Mouse (Mus musculus) thymus, postnatal 0 days (tissue): Measurements from ENCODE around the gene Sh2b1. TPM values are rescaled to one million over a fixed set of nuclear protein-coding genes. Genes with fewer than 3 reads are reported as not detected.
"Not testable (repeated sequence)": the region's sequence is repeated elsewhere in the genome, so short reads cannot be mapped to it uniquely, and the experiment has no call there.

ENCODE experiments used
- DNase-seq: peaks from one replicate; pipeline ENCODE4 v3.0.0-alpha.2; 2015; ENCODE audit warnings: low spot score
- polyA plus RNA-seq: library from polyadenylated mRNA; unstranded; fragments of >200 nt; fragmentation: Nextera tagmentation; extraction: Ambion mirVana; gene quantifications from 2 replicates; pipeline ENCODE4 v1.2.1, GENCODE M21; 2015

Sh2b1 gene
- polyA plus RNA-seq, result 37.8 and 38.6 TPM in 2 replicates

DNA sequence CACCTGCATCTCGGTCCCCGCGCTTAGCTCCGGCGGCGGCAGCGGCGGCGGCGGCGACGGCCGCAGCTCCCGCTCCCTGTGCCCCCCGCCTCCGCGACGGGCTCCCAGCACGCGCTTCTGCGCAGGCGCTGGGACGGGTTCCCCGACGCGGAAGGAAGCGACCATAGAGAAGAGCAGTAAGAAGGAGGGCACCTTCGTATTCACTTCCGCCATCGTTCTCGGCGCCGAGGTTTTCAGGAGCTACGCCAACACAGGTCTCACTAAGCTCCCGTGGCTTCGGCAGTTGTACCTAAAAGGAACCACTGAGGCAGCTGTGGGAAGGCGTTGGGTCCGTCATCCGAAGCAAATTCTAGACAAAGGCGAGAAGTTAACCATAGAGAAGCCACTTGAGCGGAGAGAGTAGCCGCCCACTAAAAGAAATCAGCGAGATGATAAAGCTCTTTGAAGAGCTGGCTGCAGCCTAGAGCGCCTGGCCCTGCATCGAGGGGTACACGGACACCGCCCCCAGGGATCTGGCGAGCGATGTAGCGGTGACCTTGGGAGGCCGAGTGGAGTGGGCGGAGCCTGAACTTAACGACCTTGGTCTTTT lies at the start of gene Sh2b1:
Gene Sh2b1, minus strand, starts transcription at position 432 of the 589 bp plus-strand sequence.
- peak; percentile 97 for DNase-seq

DNA sequence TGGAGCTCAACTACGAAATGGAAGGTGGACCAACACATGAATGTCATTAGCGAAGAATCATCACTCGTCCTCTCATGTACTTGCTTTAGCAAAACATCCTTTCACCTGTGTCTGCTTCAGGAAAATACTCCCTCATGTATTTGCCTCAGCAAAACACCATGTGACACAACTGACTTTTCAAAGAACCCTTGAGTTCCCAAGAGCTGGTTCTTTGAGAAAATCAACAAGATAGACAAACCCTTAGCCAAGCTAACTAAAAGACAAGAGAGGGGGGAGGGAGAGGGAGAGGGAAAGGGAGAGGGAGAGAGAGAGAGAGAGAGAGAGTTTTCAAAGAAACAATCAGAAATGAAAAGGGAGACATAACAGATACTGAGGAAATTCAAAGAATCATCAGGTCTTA lies 48.1 kb upstream of the Sh2b1 start:
- no peak for DNase-seq

DNA sequence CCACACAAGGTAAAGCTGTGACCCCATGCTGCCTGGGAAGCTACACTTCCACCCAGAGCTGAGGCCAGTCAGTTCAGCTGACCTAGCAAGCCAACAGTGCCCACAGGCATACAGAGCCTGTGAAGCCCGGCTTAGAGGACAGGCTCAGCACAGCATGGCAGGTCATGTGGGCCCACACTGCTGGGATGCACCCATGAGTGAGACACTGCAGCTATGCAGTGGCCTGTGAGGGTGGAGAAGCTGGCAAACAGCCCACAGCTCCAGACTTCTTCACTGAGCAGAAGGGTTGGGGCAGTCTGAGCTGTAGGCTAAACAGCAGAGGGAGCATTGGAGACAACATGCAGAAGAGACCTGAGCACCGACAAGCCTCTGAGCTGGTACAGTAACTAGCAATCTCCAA lies 44.3 kb upstream of the Sh2b1 start:
- no peak for DNase-seq

DNA sequence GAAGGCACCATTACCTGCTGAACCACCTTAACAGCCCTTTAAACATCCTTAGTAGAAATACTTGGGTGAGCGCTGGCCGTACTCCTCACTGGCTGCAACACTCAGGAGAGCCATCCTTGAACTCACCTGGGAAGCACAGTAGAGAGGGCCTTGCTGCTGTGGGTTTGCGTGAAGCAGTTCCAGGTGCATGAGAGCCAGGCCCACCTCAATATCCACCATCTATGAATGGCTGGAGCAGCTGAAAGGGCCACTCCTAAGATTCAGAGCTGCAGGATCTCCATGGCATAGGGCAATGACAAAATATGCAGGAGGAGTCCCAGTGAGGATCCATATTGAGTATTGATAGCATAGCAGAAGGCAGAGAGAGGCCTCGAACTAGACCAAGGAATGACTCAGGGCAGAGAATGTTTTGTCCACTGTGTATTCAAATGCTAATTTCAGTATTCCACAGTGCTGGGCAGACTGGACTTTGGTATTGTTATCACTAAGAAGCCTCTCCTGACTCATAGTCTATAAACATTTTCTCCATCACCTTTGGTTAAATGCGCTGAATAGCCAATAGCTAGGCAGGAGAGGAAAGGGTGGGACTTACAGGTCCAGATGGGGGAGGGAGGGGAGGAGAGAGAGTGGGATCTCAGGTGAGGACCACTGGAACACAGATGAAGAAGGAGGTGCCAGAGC lies 43.2 kb upstream of the Sh2b1 start:
- no peak for DNase-seq

DNA sequence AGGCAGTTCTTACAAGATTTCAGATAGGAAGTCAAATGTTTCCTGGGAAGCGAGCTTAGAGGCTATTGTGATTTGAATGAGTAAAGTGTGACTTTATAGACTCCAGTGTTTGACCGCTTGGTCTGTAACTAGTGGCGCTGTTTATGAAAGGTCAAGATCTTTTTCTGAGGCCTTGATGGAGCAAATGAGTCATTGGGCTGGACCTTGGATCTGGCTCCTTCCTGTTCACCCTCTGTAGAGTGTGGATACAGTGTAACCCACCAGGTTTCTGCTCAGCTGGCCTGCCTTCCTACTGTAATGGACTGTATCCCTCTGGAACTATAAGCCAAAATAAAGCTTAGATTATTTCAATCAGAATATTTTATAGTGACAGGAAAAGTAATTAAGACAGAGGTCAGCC lies 36.1 kb upstream of the Sh2b1 start:
- no peak for DNase-seq

DNA sequence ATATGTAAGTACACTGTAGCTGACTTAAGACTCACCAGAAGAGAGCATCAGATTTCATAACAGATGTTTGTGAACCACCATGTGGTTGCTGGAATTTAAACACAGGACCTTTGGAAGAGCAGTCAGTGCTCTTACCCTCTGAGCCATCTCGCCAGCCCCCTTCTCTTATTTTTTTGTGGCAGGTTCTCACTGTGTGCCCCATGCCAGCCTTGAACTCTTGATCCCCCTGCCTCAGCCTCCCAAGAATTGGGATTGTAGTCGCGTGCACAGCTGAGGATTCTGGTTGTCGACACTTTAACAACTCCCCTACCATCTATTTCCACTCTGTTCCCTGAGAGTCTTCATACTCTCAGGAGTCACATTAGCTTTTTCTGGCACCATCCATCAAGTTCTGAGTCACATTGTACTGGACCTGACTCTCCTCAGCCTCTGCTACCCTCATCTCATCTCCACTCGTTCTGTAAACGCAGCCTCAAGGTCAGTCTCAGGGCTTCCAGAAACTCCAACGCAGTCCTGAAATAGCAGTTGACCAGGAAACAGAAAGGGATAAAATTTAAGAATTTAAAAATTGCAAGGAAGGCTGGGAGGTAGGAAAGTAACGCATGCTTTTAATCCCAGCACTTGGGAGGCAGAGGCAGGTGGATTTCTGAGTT lies 32.0 kb upstream of the Sh2b1 start:
- no peak for DNase-seq

DNA sequence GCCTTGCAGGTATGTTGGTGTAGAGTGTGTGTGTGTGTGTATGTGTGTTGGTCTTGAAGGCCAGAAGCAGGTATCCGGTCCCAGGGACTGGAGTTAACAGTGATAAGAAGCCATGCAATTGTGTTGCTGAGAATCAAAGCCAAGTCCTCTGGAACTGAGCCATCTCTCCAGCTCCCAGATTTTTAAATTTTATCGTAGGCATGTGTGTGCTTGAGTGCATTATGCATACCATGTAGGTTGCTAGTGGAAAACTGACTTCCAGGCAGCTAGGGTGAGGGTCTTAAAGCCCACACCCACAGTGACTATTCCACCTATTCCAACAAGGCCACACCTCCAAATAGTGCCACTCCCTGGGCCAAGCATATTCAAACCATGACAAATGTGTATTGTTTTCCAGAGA lies 29.7 kb upstream of the Sh2b1 start:
- no peak for DNase-seq

DNA sequence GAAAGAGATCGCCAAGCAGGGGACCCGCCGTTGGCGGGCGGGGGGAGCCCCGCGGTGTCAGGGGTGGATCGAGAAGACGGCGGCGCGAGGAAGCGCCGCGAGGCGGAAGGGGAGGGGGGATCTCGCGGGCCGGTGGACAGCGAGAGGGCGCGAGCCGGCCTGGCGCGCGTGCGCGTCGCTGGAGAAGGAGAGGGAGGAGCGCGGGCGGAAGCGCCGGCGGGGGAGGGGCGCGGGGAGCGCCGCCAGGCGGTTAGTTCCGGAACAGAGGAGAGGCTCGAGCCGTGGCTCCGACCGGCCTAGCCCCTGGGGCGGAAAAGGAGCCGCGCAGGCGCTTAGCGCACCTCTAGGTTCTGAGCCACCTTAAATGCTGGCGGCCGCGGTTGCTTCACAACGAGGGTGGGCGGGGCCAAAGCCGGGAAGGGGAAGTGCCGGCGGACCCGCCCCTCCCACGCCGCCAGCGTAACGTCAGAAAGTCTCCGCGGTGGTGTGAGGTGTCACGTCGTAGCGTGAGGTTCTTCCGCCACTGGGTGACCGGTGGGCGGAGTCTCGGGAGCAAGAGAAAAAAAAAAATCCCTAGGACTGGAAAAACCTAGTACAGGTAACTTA lies 28.2 kb upstream of the Sh2b1 start, which contains the start of gene Atxn2l:
Gene Atxn2l, minus strand, starts transcription at position 165 of the 606 bp plus-strand sequence.
- DNase-seq, result peak; percentile 100

DNA sequence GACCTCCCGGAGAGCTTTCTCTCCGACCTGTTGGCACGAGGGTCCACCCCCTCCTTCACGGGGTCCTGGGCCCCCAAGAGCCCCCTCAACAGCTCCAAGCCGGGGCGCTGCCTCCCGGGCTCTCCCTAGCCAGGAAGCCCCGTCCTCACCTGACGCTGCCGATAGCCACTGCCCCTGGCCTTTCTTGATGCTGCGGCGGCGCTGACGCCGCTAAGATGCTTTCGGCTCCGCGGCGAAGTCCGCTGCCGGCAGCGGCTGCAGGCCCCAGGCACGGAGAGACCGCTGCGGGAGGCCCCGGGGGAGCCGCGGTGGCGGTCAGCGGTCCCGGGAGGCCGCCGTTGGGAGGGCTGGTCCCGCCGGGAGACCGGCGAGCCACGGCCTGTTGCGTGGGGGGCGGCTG lies 27.5 kb upstream of the Sh2b1 start:
- DNase-seq, result no peak

DNA sequence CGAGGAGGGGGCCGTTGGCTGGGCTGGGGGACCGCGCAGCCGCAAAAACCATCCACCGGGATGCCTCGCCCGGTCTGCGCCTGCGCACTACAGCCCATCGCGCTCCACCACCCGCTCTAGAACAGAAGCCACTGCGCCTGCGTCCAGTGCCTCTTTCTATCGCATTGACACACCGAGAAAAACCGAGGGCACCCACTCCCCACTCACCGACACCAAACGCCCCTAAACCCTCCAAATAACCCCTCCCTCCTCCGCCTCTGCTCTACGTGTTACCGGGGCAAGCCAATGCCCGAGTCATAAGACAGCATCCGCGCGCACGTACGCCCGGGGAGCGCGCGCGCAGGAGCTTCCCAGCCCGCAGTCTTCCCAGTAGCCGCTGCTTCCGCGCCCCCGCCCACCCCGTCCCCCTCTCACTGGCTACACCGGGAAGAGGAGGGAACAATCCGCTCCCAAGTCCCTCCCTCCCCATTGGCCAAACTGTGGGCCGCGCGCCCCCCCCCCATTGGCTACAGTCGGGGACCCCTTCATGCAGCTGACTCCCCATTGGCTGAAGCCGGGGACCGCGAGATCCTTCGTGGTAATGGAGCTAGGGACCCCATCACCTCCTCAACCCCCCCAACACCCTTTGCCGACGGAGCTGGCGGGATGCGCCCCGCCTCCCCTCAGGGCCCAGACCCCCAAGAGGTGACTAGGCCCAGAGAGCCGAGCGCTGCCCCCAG lies 27.0 kb upstream of the Sh2b1 start:
- peak; percentile 94 for DNase-seq

DNA sequence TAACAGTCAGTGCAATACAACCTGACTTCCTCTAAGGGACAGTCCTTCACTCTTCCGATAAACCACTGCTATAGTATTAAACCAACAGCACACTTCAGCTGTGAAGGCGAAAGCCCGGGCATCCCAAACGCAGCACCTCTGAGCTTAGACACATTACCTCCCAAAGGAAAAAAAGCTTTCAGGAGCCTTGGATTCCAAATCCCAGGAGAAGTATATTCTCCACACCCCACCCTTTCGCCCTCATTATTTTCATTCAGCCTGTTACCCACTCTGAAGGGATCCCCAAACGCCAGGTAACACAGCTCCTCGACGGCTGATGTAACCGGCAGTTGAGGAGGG lies 26.4 kb upstream of the Sh2b1 start:
- DNase-seq, result no peak

DNA sequence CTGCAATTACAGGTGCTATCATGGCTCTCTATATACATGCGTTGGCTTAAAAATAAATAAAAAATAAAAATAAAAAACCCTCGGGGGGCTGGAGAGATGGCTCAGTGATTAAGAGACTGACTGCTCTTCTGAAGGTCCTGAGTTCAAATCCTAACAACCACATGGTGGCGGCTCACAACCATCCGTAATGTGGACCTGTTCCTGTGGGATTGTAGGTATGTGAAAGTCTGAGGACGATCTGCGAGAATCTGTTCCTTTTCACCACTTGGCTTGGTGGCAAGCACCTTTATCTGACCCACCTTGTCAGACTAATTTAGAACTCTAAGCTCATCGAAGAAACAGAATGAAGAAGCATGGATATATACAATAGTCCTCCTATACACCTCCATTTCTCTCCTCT lies 24.2 kb upstream of the Sh2b1 start:
- no peak for DNase-seq

DNA sequence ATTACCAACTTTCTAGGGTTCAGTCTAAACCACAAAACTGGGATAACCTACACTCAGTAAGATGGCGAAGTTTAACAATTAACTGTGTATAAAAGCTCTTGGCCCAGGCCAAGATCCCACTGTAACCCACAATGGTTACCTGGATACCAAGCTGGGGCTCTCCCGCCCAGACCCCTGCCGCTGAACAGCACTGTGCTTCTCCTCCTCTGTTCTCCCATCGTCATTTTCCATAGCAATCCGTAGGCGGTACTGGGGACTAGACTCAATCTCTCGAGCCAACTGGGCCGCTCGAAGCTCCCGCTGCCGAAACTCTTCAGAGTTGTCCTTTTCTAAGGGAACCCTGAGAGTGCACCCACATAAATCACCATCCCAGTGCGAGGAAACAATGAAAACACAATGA lies 22.7 kb upstream of the Sh2b1 start:
- no peak for DNase-seq

DNA sequence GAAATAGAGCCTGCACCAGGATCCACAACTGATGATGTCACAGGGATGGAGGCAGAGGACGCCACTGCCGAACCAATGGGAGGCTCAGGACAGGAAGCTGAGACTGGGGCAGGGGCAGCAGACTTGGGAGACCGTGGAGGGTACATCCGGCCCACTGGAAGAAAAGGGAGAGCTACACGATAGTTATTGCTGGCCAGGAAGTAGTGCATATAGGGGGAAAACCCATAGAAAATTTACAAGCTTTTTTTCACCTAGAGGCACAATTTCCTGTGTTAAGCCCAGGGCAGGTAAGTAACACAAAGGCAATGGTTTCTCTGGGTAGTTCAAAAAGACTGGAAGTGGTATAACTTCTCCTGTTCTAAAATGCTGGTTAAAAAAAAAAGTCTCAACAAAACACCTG lies 21.3 kb upstream of the Sh2b1 start:
- DNase-seq, result no peak

DNA sequence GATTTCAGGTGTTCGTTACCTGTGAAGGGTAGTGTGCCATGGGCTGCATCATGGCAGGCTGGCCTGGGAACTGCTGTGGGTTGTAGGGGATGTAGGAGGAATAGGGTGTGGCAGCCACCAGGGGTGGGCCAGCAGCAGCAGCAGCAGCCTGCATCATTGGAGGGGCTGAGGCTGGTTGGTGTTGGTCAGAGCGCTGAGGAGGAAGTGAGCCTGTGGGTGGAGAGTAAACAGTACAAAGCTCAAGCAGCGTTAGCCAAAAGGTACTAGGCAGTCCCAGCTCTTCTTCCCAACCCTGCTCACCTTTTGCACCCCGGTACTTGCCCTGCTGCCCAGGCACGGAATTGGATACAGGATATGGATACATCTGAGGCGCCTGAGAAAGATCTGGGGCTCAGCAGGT lies 18.9 kb upstream of the Sh2b1 start:
- DNase-seq, result no peak

DNA sequence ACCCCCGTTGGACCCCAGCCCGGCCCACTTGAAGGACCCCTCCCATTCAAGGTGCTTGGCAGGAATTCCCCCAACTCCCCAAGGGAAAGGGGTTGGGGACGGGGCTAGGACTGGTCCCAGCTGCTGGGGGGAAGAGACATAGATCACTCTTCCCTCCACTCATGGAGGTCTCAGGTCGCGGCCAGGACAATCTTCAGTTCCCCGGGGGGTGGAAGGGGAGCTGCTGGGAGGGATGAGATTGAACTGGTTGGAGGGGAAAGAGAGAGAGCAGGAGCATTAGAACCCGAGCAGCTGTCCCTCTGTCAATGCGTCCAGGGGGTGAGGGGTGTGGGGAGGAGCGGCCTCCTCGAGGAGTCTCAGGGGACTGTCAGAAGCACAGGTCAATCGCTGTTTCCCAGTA lies 16.7 kb upstream of the Sh2b1 start:
- DNase-seq, result no peak

DNA sequence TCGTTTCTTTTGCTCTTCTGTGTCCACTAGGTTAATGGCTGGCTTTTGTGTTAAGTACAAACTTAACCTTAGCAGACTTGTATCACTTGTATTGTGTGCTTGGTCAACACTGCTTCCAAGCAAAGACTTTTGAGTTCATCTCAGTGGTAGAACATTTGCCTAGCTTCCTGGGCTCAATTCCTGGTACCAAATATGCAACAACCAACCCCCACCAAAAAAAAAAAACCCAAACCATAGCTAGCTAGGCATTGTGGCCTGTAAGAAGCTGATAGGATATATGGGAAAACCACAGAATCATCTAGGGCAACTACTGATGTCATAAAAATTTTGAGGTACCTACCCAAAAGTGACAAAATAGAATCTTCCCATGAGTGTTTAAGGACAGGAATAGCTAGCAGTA lies 15.8 kb upstream of the Sh2b1 start:
- DNase-seq, result no peak

DNA sequence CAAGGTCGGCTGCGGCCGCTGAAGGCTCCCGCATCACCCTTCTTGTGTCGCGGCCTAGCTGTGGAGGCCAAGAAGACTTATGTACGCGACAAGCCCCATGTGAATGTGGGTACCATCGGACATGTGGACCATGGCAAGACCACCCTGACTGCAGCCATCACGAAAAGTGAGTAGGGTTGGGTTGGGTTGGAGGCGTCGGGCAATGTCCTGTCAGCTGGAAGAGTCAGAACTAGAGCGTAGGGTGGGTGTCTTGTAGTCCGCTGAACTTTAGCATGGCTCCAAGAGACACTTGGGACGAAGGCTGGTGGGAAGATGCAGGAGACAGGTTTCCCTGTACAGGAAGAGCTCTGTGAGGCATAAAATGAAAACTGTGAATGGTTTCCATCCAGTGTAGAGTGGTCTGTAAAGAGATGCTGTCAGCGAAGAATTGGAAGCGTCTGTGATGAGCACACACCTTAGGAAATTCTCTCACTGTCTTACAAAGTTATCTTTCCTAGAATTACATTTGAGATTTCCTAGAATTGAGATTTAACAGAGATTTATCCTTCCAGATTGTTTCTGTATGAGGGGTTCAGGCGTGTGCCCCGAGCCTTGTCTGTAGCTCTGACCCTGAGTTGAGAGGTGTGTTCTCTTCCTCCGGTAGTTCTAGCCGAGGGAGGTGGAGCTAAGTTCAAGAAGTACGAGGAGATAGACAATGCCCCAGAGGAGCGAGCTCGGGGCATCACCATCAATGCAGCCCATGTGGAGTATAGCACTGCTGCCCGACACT lies 12.6 kb upstream of the Sh2b1 start:
- DNase-seq, result not testable (repeated sequence)

DNA sequence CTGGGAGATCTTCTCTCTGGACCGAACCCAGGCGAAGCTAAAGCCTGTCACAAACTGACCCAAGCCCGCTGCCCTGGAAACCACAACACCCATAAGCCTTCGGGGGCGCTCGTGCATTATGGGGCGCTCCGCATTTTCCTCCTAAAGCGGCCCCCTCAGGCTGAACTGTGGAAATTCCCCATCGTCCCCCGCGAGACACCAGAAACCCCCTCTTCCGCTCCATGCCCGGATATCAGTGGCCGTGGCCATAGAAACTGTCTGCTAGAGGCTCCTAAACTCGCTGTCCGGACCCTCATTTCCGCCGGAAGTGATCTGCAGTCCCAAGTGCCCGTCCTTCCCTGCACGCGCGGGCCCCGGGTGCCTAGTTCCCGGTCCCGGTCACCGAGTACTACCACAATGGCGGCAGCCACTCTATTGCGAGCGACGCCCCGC lies 11.8 kb upstream of the Sh2b1 start, which contains the start of gene Tufm:
Gene Tufm, plus strand, starts transcription at position 310 of the 432 bp plus-strand sequence.
- peak; percentile 95 for DNase-seq

DNA sequence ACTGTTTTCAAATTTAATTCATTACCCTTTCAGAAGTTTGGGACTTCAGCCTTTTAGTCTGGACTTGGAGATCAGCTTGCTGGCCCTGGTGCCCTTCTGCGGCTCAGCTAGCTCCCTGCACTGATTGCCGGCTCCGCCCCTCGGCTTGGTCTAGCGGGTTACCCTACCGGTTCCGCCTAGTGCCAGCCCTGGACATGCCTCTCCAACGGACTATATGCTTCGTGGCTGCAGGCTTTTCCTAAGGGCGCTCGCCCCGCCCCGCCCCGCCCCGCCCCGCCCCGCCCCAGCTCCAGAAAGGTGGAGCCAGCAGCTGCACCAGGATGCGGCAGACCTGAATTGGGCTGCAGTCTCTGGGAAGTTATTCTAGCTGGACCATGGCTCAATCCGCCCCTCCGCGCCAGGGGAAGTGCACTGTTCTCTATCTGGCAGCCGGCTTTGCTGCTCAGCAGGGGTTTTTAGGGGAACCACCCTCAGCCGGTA lies 7.2 kb upstream of the Sh2b1 start:
- DNase-seq, result peak; percentile 26

DNA sequence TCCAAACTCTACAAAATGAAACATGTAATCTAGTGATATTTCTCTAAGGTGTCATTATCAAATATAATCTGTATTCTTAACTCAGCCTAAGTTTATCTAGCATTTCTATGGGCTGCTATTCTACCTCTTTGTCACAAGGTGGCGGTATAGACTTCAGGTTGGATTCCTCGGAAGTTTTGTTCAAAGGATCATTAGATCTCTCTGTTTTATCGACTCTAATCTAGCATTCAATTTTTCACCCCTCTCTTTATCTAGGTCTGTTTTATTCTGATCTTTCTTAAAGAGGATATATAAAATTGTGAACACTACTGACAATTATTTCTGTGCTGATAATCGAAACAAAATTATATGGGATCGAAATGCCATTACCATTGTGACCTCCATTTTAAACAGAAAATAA lies 6.5 kb upstream of the Sh2b1 start:
- peak; percentile 52 for DNase-seq
